Comparison of ENCODE assay signal across 10 mouse cellular contexts in genomic region chr13:6636520-6636919, GRCm38 (mm10). TPM values are rescaled to one million over a fixed set of nuclear protein-coding genes. Genes with fewer than 3 reads are reported as not detected.
DNase-seq lines count a peak whose midpoint lies in the region; ATAC-seq and TF ChIP-seq lines count a peak whose summit lies in the region.
"Had no signal": no experiment of that assay in that cellular context is flagged by ENCODE, and none has a peak within 500 bp of the region (broad histone marks: within the 10 kb centered on the region; RNA-seq: fewer than 3 reads in every experiment).

No protein-coding gene starts in this region.

- peak overlapping the region; percentile 23; the same call in 1 of the 2 replicates for H3K4me2 ChIP-seq in heart, embryonic 14.5 days (ENCODE audit: low read length)

- TF ChIP-seq CTCF in ES-Bruce4 (IDR thresholded peaks at IDR 0.05; ENCODE audit: low read depth, low read length) = no peak

- peak overlapping the region; percentile 55 to 89 for H3K27ac ChIP-seq in heart, embryonic 14.5 days (replicated peaks in 1 of 2; ENCODE audit: control insufficient read depth in 1 of 2, insufficient read depth in 1 of 2, low read depth in 2 of 2, low read length in 2 of 2)
- H3K27ac ChIP-seq in ES-Bruce4 (ENCODE audit: insufficient read depth, low read length) = peak overlapping the region; percentile 78
- peak overlapping the region; percentile 63 for H3K27ac ChIP-seq in brown adipose tissue, adult 24 weeks (replicated peaks; ENCODE audit: low read depth, low read length)

- no peaks in the 10 kb centered on the region for H3K27me3 ChIP-seq in heart, embryonic 14.5 days (ENCODE audit: control insufficient read depth, insufficient read depth, low read length)
- H3K27me3 ChIP-seq in ES-Bruce4 (ENCODE audit: control insufficient read depth, insufficient read depth, low read length, poor library complexity, severe bottlenecking) = no peaks in the 10 kb centered on the region

- H3K9ac ChIP-seq in heart, embryonic 14.5 days (ENCODE audit: low read length) = peak overlapping the region; percentile 48; the same call in 1 of the 2 replicates
- H3K9ac ChIP-seq in ES-Bruce4 (ENCODE audit: low read depth, poor library complexity, severe bottlenecking) = peak overlapping the region; percentile 65

- DNase-seq in heart, postnatal 36 days = no peak
- peak; percentile 36 to 41 for DNase-seq in lung, postnatal 4 days
- DNase-seq in thymus, postnatal 4 days = no peak
- no peak for DNase-seq in urinary bladder, postnatal 25 days (ENCODE audit: low spot score)
- DNase-seq in c-Kit-positive CD71-positive TER-119-positive erythroid progenitor cells, embryonic 14.5 days (ENCODE audit: low spot score) = no peak
- DNase-seq: midbrain, embryonic 14.5 days; thymus, adult 18-20 months had no signal

- ATAC-seq in heart, embryonic 14.5 days (ENCODE audit: insufficient number of reproducible peaks, insufficient read depth, low FRiP score, low read depth) = no peak

- H3K4me3 ChIP-seq in heart, embryonic 14.5 days (ENCODE audit: control insufficient read depth in 1 of 2, insufficient read depth in 1 of 2, low read depth in 1 of 2, low read length in 2 of 2) = no peak overlapping the region
- H3K4me3 ChIP-seq in ES-Bruce4 (ENCODE audit: low read depth, low read length) = no peak overlapping the region
- no peak overlapping the region for H3K4me3 ChIP-seq in brown adipose tissue, adult 24 weeks (ENCODE audit: insufficient read depth, low read depth, low read length)

- TF ChIP-seq EP300 in ES-Bruce4 (IDR thresholded peaks at IDR 0.05; ENCODE audit: insufficient read depth, low read depth, low read length) = peak; percentile 60; the same call in 1 of the 2 replicates

- no peak for TF ChIP-seq POLR2A in ES-Bruce4 (IDR thresholded peaks at IDR 0.05; ENCODE audit: insufficient read depth, low read length)

- no peaks in the 10 kb centered on the region for H3K9me3 ChIP-seq in heart, embryonic 14.5 days (ENCODE audit: control insufficient read depth, low read length)
- peaks cover 2% of the 10 kb centered on the region; the same call in 1 of the 2 replicates for H3K9me3 ChIP-seq in ES-Bruce4 (replicated peaks; ENCODE audit: control insufficient read depth, insufficient read depth, low read length, poor library complexity, severe bottlenecking)

- peaks cover 46 to 60% of the 10 kb centered on the region in 2 experiments for H3K4me1 ChIP-seq in heart, embryonic 14.5 days (ENCODE audit: control insufficient read depth in 2 of 2, insufficient read depth in 2 of 2, low read length in 2 of 2)
- peaks cover 3% of the 10 kb centered on the region for H3K4me1 ChIP-seq in ES-Bruce4 (ENCODE audit: control insufficient read depth, insufficient read depth, low read length)
- peaks cover 25% of the 10 kb centered on the region for H3K4me1 ChIP-seq in brown adipose tissue, adult 24 weeks (ENCODE audit: control insufficient read depth, insufficient read depth, insufficient read length, low read length)

- intact Hi-C loops in heart, postnatal 36 days (cut with DNase I) = no loop called here

- H3K36me3 ChIP-seq in heart, embryonic 14.5 days (ENCODE audit: control insufficient read depth, insufficient read depth, low read length) = peaks cover 10% of the 10 kb centered on the region
- H3K36me3 ChIP-seq in ES-Bruce4 (ENCODE audit: control insufficient read depth, insufficient read depth, low read length, poor library complexity, severe bottlenecking) = peaks cover 4% of the 10 kb centered on the region; the same call in 1 of the 2 replicates

- 58% methylated on average over 6 of the region's 6 CpGs for WGBS in heart, embryonic 14.5 days

RNA-seq across cellular contexts. Expression of gene Pfkp, which starts 12.1 kb away (rescaled TPM):
- polyA plus RNA-seq in heart, embryonic 14.5 days (2014; fragmentation: Nextera tagmentation; extraction: Ambion mirVana) = 187 and 197 TPM in 2 replicates
- 10 to 100 TPM; 49.0 to 65.7 TPM for total RNA-seq in heart, postnatal 36 days (2021)
- polyA plus RNA-seq in ES-Bruce4 (2011; ENCODE audit: insufficient read depth, insufficient read length, low read depth, missing spikeins) = 101 and 108 TPM in 2 replicates
- polyA plus RNA-seq in brown adipose tissue, adult 24 weeks (2012; ENCODE audit: insufficient read depth, insufficient read length, missing spikeins) = 135 and 146 TPM in 2 replicates

Comparison
In these comparisons a context has a peak if more than half of its experiments do, and no peak if none do; other contexts are left out.
1. DNase-seq: peak in lung, postnatal 4 days (2 of 2); none in heart, postnatal 36 days (0 of 2), thymus, postnatal 4 days (single experiment), urinary bladder, postnatal 25 days (single experiment) and c-Kit-positive CD71-positive TER-119-positive erythroid progenitor cells, embryonic 14.5 days (single experiment).
2. Peak in every context shown above with its lines, with median percentiles within 50 percentile points of each other: H3K27ac ChIP-seq.